Mouse (Mus musculus) thymus, adult 2 months (tissue): ENCODE measurements around the gene Aff1. TPM values are rescaled to one million over a fixed set of nuclear protein-coding genes. Genes with fewer than 3 reads are reported as not detected.
A peak's percentile ranks its signal among the peaks of the same experiment; 100 is the strongest.

Source experiments
- DNase-seq: peaks from one replicate; pipeline ENCODE4 v3.0.0; 2021
- H3K27ac ChIP-seq: fragments of 200-500 bp; 2 replicates; pipeline ENCODE4 v1.5.1; 2012; ENCODE audit warnings: low read length, control low read depth; ENCODE audit not compliant: control insufficient read depth, insufficient read depth
- H3K27me3 ChIP-seq: fragments of 200-500 bp; 2 replicates; pipeline ENCODE4 v1.6.1; 2012; ENCODE audit warnings: mild to moderate bottlenecking, low read length, moderate library complexity, mixed read lengths; ENCODE audit not compliant: control insufficient read depth, insufficient read depth
- H3K36me3 ChIP-seq: fragments of 200-500 bp; 2 replicates; pipeline ENCODE4 v1.6.1; 2012; ENCODE audit warnings: mild to moderate bottlenecking, low read length, moderate library complexity; ENCODE audit not compliant: control insufficient read depth, insufficient read depth
- H3K4me1 ChIP-seq: fragments of 200-500 bp; replicated peaks from 2 replicates; pipeline ENCODE4 v1.6.1; 2012; ENCODE audit warnings: low read length; ENCODE audit not compliant: control insufficient read depth, insufficient read depth
- H3K4me3 ChIP-seq: fragments of 200-500 bp; 2 replicates; pipeline ENCODE4 v1.5.1; 2012; ENCODE audit warnings: mild to moderate bottlenecking, low read length, control low read depth, moderate library complexity; ENCODE audit not compliant: control insufficient read depth, insufficient read depth
- CTCF ChIP-seq: fragments of 200-500 bp; IDR thresholded peaks from 2 replicates; pipeline ENCODE4 v1.5.1; 2012; ENCODE audit warnings: mild to moderate bottlenecking, control low read depth, low read length, moderate library complexity, borderline replicate concordance; ENCODE audit not compliant: control insufficient read depth, poor library complexity, insufficient read depth; ENCODE audit errors: extremely low read depth
- POLR2A ChIP-seq: fragments of 200-500 bp; IDR thresholded peaks from 2 replicates; pipeline ENCODE4 v1.6.1; 2012; ENCODE audit warnings: mild to moderate bottlenecking, low read length, control low read depth, moderate library complexity; ENCODE audit not compliant: control insufficient read depth, poor library complexity, insufficient read depth; ENCODE audit errors: extremely low read depth
- WGBS: fragments of 180-500 bp; shearing (Covaris S2); methylation state at CpG from one replicate; pipeline ENCODE4 v1.1.7; 2018; 5-methylcytosine and 5-hydroxymethylcytosine counted together
- polyA plus RNA-seq: library from polyadenylated mRNA; depleted of rRNA; stranded (reverse); fragments of >200 nt; gene quantifications from 2 replicates; pipeline ENCODE4 v1.2.3, GENCODE M21; 2012

The Aff1 gene
- polyA plus RNA-seq, 1 experiment, result 49.1 TPM

DNA sequence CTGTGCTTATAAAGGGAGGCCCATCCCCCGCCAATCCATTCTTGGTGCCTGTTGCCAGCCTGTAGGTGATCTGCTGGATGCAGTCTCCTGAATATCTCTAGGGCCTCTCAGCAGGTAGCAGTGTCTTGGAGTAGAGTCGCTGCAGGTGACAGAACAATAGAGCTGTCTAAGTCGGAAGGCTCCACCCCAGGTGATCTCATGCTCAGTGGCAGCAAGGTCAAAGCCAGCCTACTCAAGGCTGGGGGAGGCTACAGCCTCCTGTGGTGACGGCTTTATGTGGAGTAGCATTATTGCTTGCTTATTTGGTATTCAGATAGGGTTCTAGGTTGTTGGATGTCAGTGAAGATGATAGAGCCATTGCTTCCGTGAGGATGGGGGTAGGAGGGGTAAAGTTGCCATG is 121.1 kb downstream of the Aff1 start:
- Histone ChIP-seq H3K4me1 (peaks cover 17% of the 10 kb centered on the region), H3K36me3 (peaks cover 49% of the 10 kb centered on the region), H3K27me3 (no peaks in the 10 kb centered on the region), H3K27ac (no peak overlapping the region), H3K4me3 (no peak overlapping the region)
- no peak for TF ChIP-seq POLR2A
- no peak for TF ChIP-seq CTCF
- no peak for DNase-seq
- WGBS, result 98% methylated on average over 5 of the region's 5 CpGs

DNA sequence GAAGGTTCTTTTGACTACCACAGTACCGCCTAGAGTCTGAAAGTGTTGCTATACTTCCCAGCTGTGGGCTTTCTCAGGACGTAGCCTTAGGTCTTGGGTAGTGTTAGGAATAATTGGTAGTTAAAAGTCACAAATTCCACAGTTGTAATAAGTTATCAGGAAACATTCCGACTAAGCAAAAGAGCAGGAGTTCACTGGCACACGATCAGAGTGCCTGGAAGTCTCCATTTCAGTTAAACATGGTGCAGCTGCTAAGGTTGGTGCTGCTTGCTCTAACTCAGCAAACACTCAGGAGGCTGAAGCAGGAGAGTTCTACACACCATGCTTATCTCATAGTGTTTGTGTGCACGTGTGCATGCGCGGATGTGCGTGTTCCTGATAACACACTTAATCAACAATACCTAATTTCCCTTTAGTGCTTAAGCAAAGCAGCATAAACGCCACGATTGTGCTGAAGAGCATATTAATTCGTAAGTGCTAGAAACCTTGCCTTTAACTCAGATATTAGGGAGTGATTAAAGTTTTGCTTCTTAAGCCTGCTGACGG is 121.9 kb downstream of the Aff1 start:
- H3K27me3 ChIP-seq, result no peaks in the 10 kb centered on the region
- H3K4me3 ChIP-seq, result no peak overlapping the region
- peaks cover 12% of the 10 kb centered on the region for H3K4me1 ChIP-seq
- 93% methylated on average over 12 of the region's 12 CpGs for WGBS
- H3K36me3 ChIP-seq, result peaks cover 56% of the 10 kb centered on the region
- TF ChIP-seq CTCF (no peak), POLR2A (no peak)
- no peak for DNase-seq
- H3K27ac ChIP-seq, result no peak overlapping the region

DNA sequence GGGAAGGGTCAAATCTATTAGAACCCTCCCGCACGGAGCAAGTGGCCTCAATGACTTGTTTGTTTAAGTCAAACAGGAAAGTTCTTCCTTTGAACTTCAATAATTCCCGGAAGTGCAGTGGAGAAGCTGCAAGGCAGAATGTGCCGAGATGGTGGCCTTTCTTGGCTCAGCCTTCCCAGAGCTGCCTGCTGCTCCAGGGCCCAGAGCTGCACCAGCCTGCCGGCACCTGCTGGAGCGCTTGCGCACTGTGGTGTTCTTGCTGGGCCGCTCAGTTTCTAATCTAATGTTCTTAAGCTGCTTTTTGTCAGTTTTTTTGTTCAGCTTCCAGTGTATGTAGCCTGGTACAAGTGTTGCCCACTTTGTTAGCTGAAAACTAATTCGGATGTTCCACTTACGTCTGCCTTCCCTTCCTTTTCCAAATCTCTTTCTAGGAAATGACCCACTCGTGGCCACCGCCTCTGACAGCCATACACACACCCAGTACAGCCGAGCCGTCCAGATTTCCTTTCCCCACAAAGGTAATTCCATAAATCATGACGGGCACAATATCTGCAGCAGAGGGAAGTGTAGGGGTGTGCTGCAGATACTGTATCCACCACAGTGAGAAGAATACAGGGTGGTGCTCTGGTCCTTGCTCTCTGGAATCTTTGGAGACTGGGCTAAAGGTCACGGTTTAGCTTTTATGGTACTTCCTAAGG is 122.5 kb downstream of the Aff1 start:
- no peak overlapping the region for H3K27ac ChIP-seq
- peaks cover 56% of the 10 kb centered on the region for H3K36me3 ChIP-seq
- no peak for TF ChIP-seq POLR2A
- TF ChIP-seq CTCF, result no peak
- peaks cover 10% of the 10 kb centered on the region for H3K4me1 ChIP-seq
- WGBS, result 92% methylated on average over 16 of the region's 16 CpGs
- no peaks in the 10 kb centered on the region for H3K27me3 ChIP-seq
- DNase-seq, result no peak
- no peak overlapping the region for H3K4me3 ChIP-seq

DNA sequence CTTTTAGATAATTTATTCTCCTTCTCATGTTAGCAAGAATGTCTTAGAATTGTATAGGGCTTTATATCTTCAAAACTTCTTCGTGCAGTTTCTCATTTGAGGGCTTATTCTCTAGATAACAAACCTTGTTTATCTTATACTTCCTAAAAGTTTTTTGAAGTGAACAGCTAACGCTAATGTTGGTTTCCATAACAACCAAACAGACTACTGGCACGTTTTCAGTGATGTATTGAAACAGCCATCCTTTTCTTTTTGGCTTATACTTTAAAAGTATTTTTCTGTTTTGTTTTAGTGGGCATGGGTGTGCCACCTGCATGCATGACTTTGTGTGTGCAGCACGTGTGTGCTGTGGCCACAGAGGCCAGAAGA is 123.1 kb downstream of the Aff1 start:
- Histone ChIP-seq H3K36me3 (peaks cover 56% of the 10 kb centered on the region), H3K27ac (no peak overlapping the region), H3K27me3 (no peaks in the 10 kb centered on the region), H3K4me3 (no peak overlapping the region), H3K4me1 (peaks cover 11% of the 10 kb centered on the region)
- WGBS, result 70% methylated on average over 4 of the region's 4 CpGs
- TF ChIP-seq CTCF, result no peak
- no peak for TF ChIP-seq POLR2A
- DNase-seq, result no peak

DNA sequence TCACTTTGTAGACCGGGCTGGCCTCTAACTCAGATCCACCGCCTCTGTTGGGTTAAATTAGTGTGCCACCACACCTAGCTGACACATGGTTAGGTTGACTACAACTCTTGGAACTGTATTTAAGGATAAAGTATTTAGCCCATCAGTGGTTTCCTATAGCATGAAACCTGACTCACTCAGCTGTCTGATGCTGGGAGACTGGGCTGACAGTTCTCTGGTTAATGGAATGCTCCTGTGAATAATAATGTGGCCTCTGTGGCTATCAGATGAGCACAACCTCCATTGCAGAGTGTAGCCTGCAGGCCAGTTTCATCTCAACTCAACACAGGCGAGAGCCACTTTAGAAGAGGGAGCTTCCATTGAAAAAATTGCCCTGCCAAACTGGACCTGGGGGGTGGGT is 124.5 kb downstream of the Aff1 start:
- 95% methylated on average over 3 of the region's 3 CpGs for WGBS
- no peaks in the 10 kb centered on the region for H3K27me3 ChIP-seq
- no peak for DNase-seq
- peaks cover 21% of the 10 kb centered on the region for H3K4me1 ChIP-seq
- no peak overlapping the region for H3K4me3 ChIP-seq
- no peak overlapping the region for H3K27ac ChIP-seq
- no peak for TF ChIP-seq POLR2A
- TF ChIP-seq CTCF, result no peak
- peaks cover 46% of the 10 kb centered on the region for H3K36me3 ChIP-seq

DNA sequence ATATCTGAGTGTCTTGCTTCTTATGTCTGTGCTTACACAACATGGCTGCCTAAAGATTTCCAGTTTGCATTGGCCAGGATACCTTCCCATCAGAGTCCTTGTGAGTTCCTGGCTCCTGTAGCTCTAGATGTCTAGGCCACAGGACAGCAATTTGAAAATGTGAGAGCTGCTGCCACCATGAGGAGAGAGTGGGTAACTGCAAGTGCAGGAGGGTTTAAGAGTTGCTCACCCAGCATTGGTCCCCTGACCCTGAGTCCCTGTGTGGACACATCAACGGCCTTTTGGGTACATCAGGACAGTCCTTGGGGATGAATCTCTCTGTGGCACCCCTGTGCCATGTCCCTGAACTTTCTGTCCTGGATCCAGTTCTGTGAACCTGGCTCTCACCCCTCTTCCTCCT is 125.6 kb downstream of the Aff1 start:
- 21% methylated on average over 1 of the region's 1 CpGs for WGBS

More for the DNA sequence above, 125.6 kb downstream of the Aff1 start:
- H3K4me3 ChIP-seq, result no peak overlapping the region
- H3K27me3 ChIP-seq, result no peaks in the 10 kb centered on the region
- H3K4me1 ChIP-seq, result peaks cover 28% of the 10 kb centered on the region
- H3K36me3 ChIP-seq, result peaks cover 42% of the 10 kb centered on the region
- TF ChIP-seq CTCF (peak; percentile 59; the same call in 1 of the 2 replicates), POLR2A (no peak)
- DNase-seq, result peak; percentile 80
- no peak overlapping the region for H3K27ac ChIP-seq
